Mouse (Mus musculus) intestine, embryonic 14.5 days (tissue): ENCODE data around the gene Bbx. TPM values are rescaled to one million over a fixed set of nuclear protein-coding genes. Genes with fewer than 3 reads are reported as not detected.

Source experiments
- ATAC-seq: fragments of 200-750 bp; cut with Nextera tagmentation; replicated peaks from 2 replicates; pipeline ENCODE4 v1.8.0; 2017; ENCODE audit warnings: low read depth, moderate number of reproducible peaks, moderate TSS enrichment, moderate library complexity; ENCODE audit not compliant: low FRiP score, low TSS enrichment
- DNase-seq: peaks from one replicate; pipeline ENCODE4 v3.0.0-alpha.2; 2018; ENCODE audit warnings: low spot score
- H3K27ac ChIP-seq: fragments of 300-500 bp; sonication (generic); 2 replicates; pipeline ENCODE4 v1.5.1; 2014; ENCODE audit warnings: low read depth, mild to moderate bottlenecking, control low read depth
- H3K27me3 ChIP-seq: fragments of 300-500 bp; sonication (generic); replicated peaks from 2 replicates; pipeline ENCODE4 v1.6.1; 2014; ENCODE audit warnings: low read length, control low read depth; ENCODE audit not compliant: control insufficient read depth, insufficient read depth
- H3K36me3 ChIP-seq: fragments of 300-500 bp; sonication (generic); 2 replicates; pipeline ENCODE4 v1.6.1; 2014; ENCODE audit warnings: low read length, control low read depth; ENCODE audit not compliant: control insufficient read depth, insufficient read depth
- H3K4me1 ChIP-seq: fragments of 300-500 bp; sonication (generic); replicated peaks from 2 replicates; pipeline ENCODE4 v1.6.1; 2014; ENCODE audit warnings: low read length, control low read depth, mixed read lengths; ENCODE audit not compliant: control insufficient read depth, insufficient read depth
- H3K4me2 ChIP-seq: fragments of 300-500 bp; sonication (generic); 2 replicates; pipeline ENCODE4 v1.6.1; 2014; ENCODE audit warnings: low read length
- H3K4me3 ChIP-seq: fragments of 300-500 bp; sonication (generic); 2 replicates; pipeline ENCODE4 v1.5.1; 2014; ENCODE audit warnings: low read depth, low read length, control low read depth, mixed read lengths
- H3K9ac ChIP-seq: fragments of 300-500 bp; sonication (generic); 2 replicates; pipeline ENCODE4 v1.6.1; 2014; ENCODE audit warnings: mild to moderate bottlenecking, low read length
- H3K9me3 ChIP-seq: fragments of 300-500 bp; sonication (generic); 2 replicates; pipeline ENCODE4 v1.6.1; 2016; ENCODE audit warnings: low read length, control low read depth; ENCODE audit not compliant: control insufficient read depth
- WGBS: fragments of 180-500 bp; shearing (Covaris S2); extraction: QIAGEN DNeasy Blood & Tissue Kit; methylation state at CpG from one replicate; pipeline ENCODE4 v1.1.7; 2014; 5-methylcytosine and 5-hydroxymethylcytosine counted together
- polyA plus RNA-seq: library from polyadenylated mRNA; unstranded; fragments of >200 nt; fragmentation: Nextera tagmentation; extraction: Ambion mirVana; gene quantifications from 2 replicates; pipeline ENCODE4 v1.2.1, GENCODE M21; 2014

Bbx gene
- polyA plus RNA-seq, 1 experiment from 2014 or later: 34.0 TPM

- DNase-seq (no peak), ATAC-seq (no peak)
- Histone ChIP-seq H3K4me1 (no peaks in the 10 kb centered on the region), H3K4me2 (no peak overlapping the region), H3K4me3 (no peak overlapping the region), H3K9me3 (no peaks in the 10 kb centered on the region), H3K27me3 (no peaks in the 10 kb centered on the region), H3K36me3 (no peaks in the 10 kb centered on the region), H3K27ac (no peak overlapping the region), H3K9ac (no peak overlapping the region)
- 79% methylated on average over 5 of the region's 5 CpGs for WGBS
These were observed 177.5 kb downstream of the Bbx start for GRCm38 (mm10) chr16:50254522-50255159.

GRCm38 (mm10) chr16:50251417-50251975 is 180.7 kb downstream of the Bbx start:
- WGBS: 76% methylated on average over 6 of the region's 6 CpGs
- no peak overlapping the region for H3K9ac ChIP-seq
- H3K36me3 ChIP-seq: peaks cover 4% of the 10 kb centered on the region; the same call in 1 of the 2 replicates
- H3K27ac ChIP-seq: no peak overlapping the region
- DNase-seq: no peak
- no peaks in the 10 kb centered on the region for H3K9me3 ChIP-seq
- H3K4me3 ChIP-seq: no peak overlapping the region
- no peak for ATAC-seq
- no peaks in the 10 kb centered on the region for H3K4me1 ChIP-seq
- no peak overlapping the region for H3K4me2 ChIP-seq
- no peaks in the 10 kb centered on the region for H3K27me3 ChIP-seq

- no peak overlapping the region for H3K4me2 ChIP-seq
- no peaks in the 10 kb centered on the region for H3K27me3 ChIP-seq
- no peak overlapping the region for H3K9ac ChIP-seq
- peaks cover 8% of the 10 kb centered on the region; the same call in 1 of the 2 replicates for H3K36me3 ChIP-seq
- no peaks in the 10 kb centered on the region for H3K4me1 ChIP-seq
- ATAC-seq (no peak), DNase-seq (no peak)
- H3K4me3 ChIP-seq: no peak overlapping the region
- 84% methylated on average over 5 of the region's 5 CpGs for WGBS
- no peaks in the 10 kb centered on the region for H3K9me3 ChIP-seq
- H3K27ac ChIP-seq: no peak overlapping the region
These were observed 181.7 kb downstream of the Bbx start for GRCm38 (mm10) chr16:50250469-50250868.

GRCm38 (mm10) chr16:50249036-50249435 is 183.2 kb downstream of the Bbx start:
- H3K4me2 ChIP-seq: no peak overlapping the region
- no peaks in the 10 kb centered on the region for H3K9me3 ChIP-seq
- ATAC-seq (no peak), DNase-seq (no peak)
- H3K9ac ChIP-seq: no peak overlapping the region
- no peak overlapping the region for H3K4me3 ChIP-seq
- 88% methylated on average over 3 of the region's 3 CpGs for WGBS
- peaks cover 8% of the 10 kb centered on the region; the same call in 1 of the 2 replicates for H3K36me3 ChIP-seq
- H3K4me1 ChIP-seq: no peaks in the 10 kb centered on the region
- H3K27ac ChIP-seq: no peak overlapping the region
- H3K27me3 ChIP-seq: no peaks in the 10 kb centered on the region

- H3K27me3 ChIP-seq: no peaks in the 10 kb centered on the region
- no peak overlapping the region for H3K4me3 ChIP-seq
- no peak overlapping the region for H3K9ac ChIP-seq
- H3K36me3 ChIP-seq: peaks cover 13% of the 10 kb centered on the region; the same call in 1 of the 2 replicates
- no peak overlapping the region for H3K4me2 ChIP-seq
- no peaks in the 10 kb centered on the region for H3K4me1 ChIP-seq
- DNase-seq (no peak), ATAC-seq (no peak)
- 67% methylated on average over 4 of the region's 4 CpGs for WGBS
- H3K9me3 ChIP-seq: no peaks in the 10 kb centered on the region
- H3K27ac ChIP-seq: no peak overlapping the region
These were observed 189.7 kb downstream of the Bbx start for GRCm38 (mm10) chr16:50242444-50242843.

GRCm38 (mm10) chr16:50241604-50242003 is 190.6 kb downstream of the Bbx start:
- H3K27ac ChIP-seq: no peak overlapping the region
- H3K27me3 ChIP-seq: no peaks in the 10 kb centered on the region
- H3K36me3 ChIP-seq: 0 out of 2 replicates have a peak, but pooled peaks cover 12% of the 10 kb centered on the region
- H3K4me2 ChIP-seq: no peak overlapping the region
- H3K4me3 ChIP-seq: no peak overlapping the region
- H3K4me1 ChIP-seq: no peaks in the 10 kb centered on the region
- DNase-seq (no peak), ATAC-seq (no peak)
- H3K9ac ChIP-seq: no peak overlapping the region
- no peaks in the 10 kb centered on the region for H3K9me3 ChIP-seq
- 90% methylated on average over 3 of the region's 3 CpGs for WGBS

- 64% methylated on average over 3 of the region's 3 CpGs for WGBS
- no peak for ATAC-seq
- Histone ChIP-seq H3K9me3 (no peaks in the 10 kb centered on the region), H3K9ac (no peak overlapping the region), H3K36me3 (peaks cover 5% of the 10 kb centered on the region; the same call in 1 of the 2 replicates), H3K4me1 (no peaks in the 10 kb centered on the region), H3K4me2 (no peak overlapping the region), H3K27ac (no peak overlapping the region), H3K4me3 (no peak overlapping the region), H3K27me3 (no peaks in the 10 kb centered on the region)
- DNase-seq: no peak
These were observed 197.0 kb downstream of the Bbx start for GRCm38 (mm10) chr16:50235231-50235630.

- Histone ChIP-seq H3K27me3 (no peaks in the 10 kb centered on the region), H3K27ac (no peak overlapping the region), H3K4me2 (no peak overlapping the region), H3K36me3 (no peaks in the 10 kb centered on the region; the same call in 1 of the 2 replicates), H3K4me1 (no peaks in the 10 kb centered on the region), H3K4me3 (no peak overlapping the region), H3K9me3 (no peaks in the 10 kb centered on the region), H3K9ac (no peak overlapping the region)
- ATAC-seq: no peak
- no peak for DNase-seq
- 92% methylated on average over 2 of the region's 2 CpGs for WGBS
These were observed 201.6 kb downstream of the Bbx start for GRCm38 (mm10) chr16:50230624-50231023.

- no peaks in the 10 kb centered on the region for H3K27me3 ChIP-seq
- H3K9ac ChIP-seq: no peak overlapping the region
- ATAC-seq: no peak
- H3K9me3 ChIP-seq: no peaks in the 10 kb centered on the region
- H3K36me3 ChIP-seq: peaks cover 9% of the 10 kb centered on the region
- no peaks in the 10 kb centered on the region for H3K4me1 ChIP-seq
- H3K27ac ChIP-seq: no peak overlapping the region
- no peak overlapping the region for H3K4me2 ChIP-seq
- no peak overlapping the region for H3K4me3 ChIP-seq
- 87% methylated on average over 1 of the region's 1 CpGs for WGBS
- no peak for DNase-seq
These were observed 203.4 kb downstream of the Bbx start for GRCm38 (mm10) chr16:50228833-50229232.
